Mouse (Mus musculus): ENCODE data around the gene Kars.
A peak's percentile ranks its signal among the peaks of the same experiment; 100 is the strongest.

Kars gene

GRCm38 (mm10) chr8:111982116-111982515 is 29.0 kb downstream of the Kars start:
- no peak for DNase-seq (ENCODE audit: low spot score in 2 of 2)

GRCm38 (mm10) chr8:111978147-111978546 is 33.0 kb downstream of the Kars start:
- DNase-seq (ENCODE audit: low spot score in 2 of 2), result no peak

GRCm38 (mm10) chr8:111976326-111976725 is 34.8 kb downstream of the Kars start:
- DNase-seq (ENCODE audit: low spot score in 2 of 2), result no peak

- no peak for DNase-seq (ENCODE audit: low spot score in 2 of 2)
Observed at GRCm38 (mm10) chr8:111975706-111976105, 35.4 kb downstream of the Kars start.

- DNase-seq (ENCODE audit: low spot score in 2 of 2), result no peak
Observed at GRCm38 (mm10) chr8:111974138-111974537, 37.0 kb downstream of the Kars start.

GRCm38 (mm10) chr8:111968991-111969390 is 42.1 kb downstream of the Kars start:
- no peak for DNase-seq (ENCODE audit: low spot score in 2 of 2)

GRCm38 (mm10) chr8:111968541-111968940 is 42.6 kb downstream of the Kars start:
- no peak for DNase-seq (ENCODE audit: low spot score in 2 of 2)

GRCm38 (mm10) chr8:111967246-111967870 is 43.8 kb downstream of the Kars start:
- DNase-seq (ENCODE audit: low spot score in 2 of 2), result no peak

- DNase-seq (ENCODE audit: low spot score in 2 of 2), result no peak
Observed at GRCm38 (mm10) chr8:111964849-111965561, 46.1 kb downstream of the Kars start.

- DNase-seq (ENCODE audit: low spot score in 2 of 2), result no peak
Observed at GRCm38 (mm10) chr8:111964351-111964750, 46.8 kb downstream of the Kars start.

GRCm38 (mm10) chr8:111963546-111963945 is 47.6 kb downstream of the Kars start:
- DNase-seq (ENCODE audit: low spot score in 2 of 2), result no peak

- DNase-seq (ENCODE audit: low spot score in 2 of 2), result no peak
Observed at GRCm38 (mm10) chr8:111963091-111963490, 48.0 kb downstream of the Kars start.

- no peak for DNase-seq (ENCODE audit: low spot score in 2 of 2)
Observed at GRCm38 (mm10) chr8:111962589-111962988, 48.5 kb downstream of the Kars start.

GRCm38 (mm10) chr8:111961330-111961729 is 49.8 kb downstream of the Kars start:
- no peak for DNase-seq (ENCODE audit: low spot score in 2 of 2)

- no peak for DNase-seq (ENCODE audit: low spot score in 2 of 2)
Observed at GRCm38 (mm10) chr8:111960591-111961321, 50.4 kb downstream of the Kars start.

- no peak for DNase-seq (ENCODE audit: low spot score in 2 of 2)
Observed at GRCm38 (mm10) chr8:111957231-111957630, 53.9 kb downstream of the Kars start.

- DNase-seq (ENCODE audit: low spot score in 2 of 2), result no peak
Observed at GRCm38 (mm10) chr8:111955879-111956278, 55.2 kb downstream of the Kars start.

GRCm38 (mm10) chr8:111954844-111955594 is 56.1 kb downstream of the Kars start:
- DNase-seq (ENCODE audit: low spot score in 2 of 2), result no peak

- no peak for DNase-seq (ENCODE audit: low spot score in 2 of 2)
Observed at GRCm38 (mm10) chr8:111951936-111952335, 59.2 kb downstream of the Kars start.

- peak; percentile 66 to 85 for DNase-seq (ENCODE audit: low spot score in 2 of 2)
Observed at GRCm38 (mm10) chr8:111951317-111951716, 59.8 kb downstream of the Kars start.

- DNase-seq (ENCODE audit: low spot score in 2 of 2), result no peak
Observed at GRCm38 (mm10) chr8:111950846-111951245, 60.3 kb downstream of the Kars start.

GRCm38 (mm10) chr8:111947954-111948353 is 63.2 kb downstream of the Kars start:
- no peak for DNase-seq (ENCODE audit: low spot score in 2 of 2)

Measured in right cerebral cortex, postnatal 10 days (tissue).